Mouse (Mus musculus) lung, postnatal 0 days (tissue): ENCODE measurements around the gene Traf4. TPM values are rescaled to one million over a fixed set of nuclear protein-coding genes. Genes with fewer than 3 reads are reported as not detected.
A peak's percentile ranks its signal among the peaks of the same experiment; 100 is the strongest.

Source experiments
- ATAC-seq: fragments of 200-750 bp; cut with Nextera tagmentation; 2 replicates; pipeline ENCODE4 v1.8.0; 2017; ENCODE audit warnings: moderate library complexity
- DNase-seq: peaks from one replicate; pipeline ENCODE4 v3.0.0-alpha.2; 2016; ENCODE audit warnings: low spot score
- H3K27ac ChIP-seq: fragments of 300-500 bp; sonication (generic); 2 replicates; pipeline ENCODE4 v1.5.1; 2014; ENCODE audit warnings: antibody characterized with exemption, mild to moderate bottlenecking, low read length, mixed read lengths
- H3K27me3 ChIP-seq: fragments of 300-500 bp; sonication (generic); replicated peaks from 2 replicates; pipeline ENCODE4 v1.6.1; 2014; ENCODE audit warnings: low read length, mixed read lengths; ENCODE audit not compliant: insufficient read depth
- H3K36me3 ChIP-seq: fragments of 300-500 bp; sonication (generic); 2 replicates; pipeline ENCODE4 v1.6.1; 2014; ENCODE audit warnings: low read length, mixed read lengths; ENCODE audit not compliant: insufficient read depth
- H3K4me1 ChIP-seq: fragments of 300-500 bp; sonication (generic); 2 replicates; pipeline ENCODE4 v1.6.1; 2014; ENCODE audit warnings: antibody characterized with exemption, low read depth, low read length, mixed read lengths; ENCODE audit not compliant: insufficient read depth
- H3K4me2 ChIP-seq: fragments of 300-500 bp; sonication (generic); replicated peaks from 2 replicates; pipeline ENCODE4 v1.6.1; 2014; ENCODE audit warnings: low read depth, mild to moderate bottlenecking, low read length, moderate library complexity, mixed read lengths
- H3K4me3 ChIP-seq: fragments of 300-500 bp; sonication (generic); 2 replicates; pipeline ENCODE4 v1.5.1; 2014; ENCODE audit warnings: low read depth, low read length
- H3K9ac ChIP-seq: fragments of 300-500 bp; sonication (generic); replicated peaks from 2 replicates; pipeline ENCODE4 v1.6.1; 2014; ENCODE audit warnings: low read depth, mild to moderate bottlenecking
- H3K9me3 ChIP-seq: fragments of 300-500 bp; sonication (generic); 2 replicates; pipeline ENCODE4 v1.6.1; 2016; ENCODE audit warnings: low read length, mixed read lengths
- CTCF ChIP-seq: IDR thresholded peaks from 2 replicates; pipeline ENCODE4 v1.5.1; 2016; ENCODE audit warnings: antibody characterized with exemption, mild to moderate bottlenecking
- EP300 ChIP-seq: IDR thresholded peaks from 2 replicates; pipeline ENCODE4 v1.6.1; 2016; ENCODE audit warnings: antibody characterized with exemption, mild to moderate bottlenecking, control low read depth
- WGBS: fragments of 180-500 bp; shearing (Covaris S2); extraction: QIAGEN DNeasy Blood & Tissue Kit; methylation state at CpG from one replicate; pipeline ENCODE4 v1.1.7; 2014; 5-methylcytosine and 5-hydroxymethylcytosine counted together
- polyA plus RNA-seq: library from polyadenylated mRNA; unstranded; fragments of >200 nt; fragmentation: Nextera tagmentation; extraction: Ambion mirVana; gene quantifications from 2 replicates; pipeline ENCODE4 v1.2.1, GENCODE M21; 2015

Gene Traf4
- polyA plus RNA-seq, 1 experiment from 2014 or later, result 33.0 TPM

DNA sequence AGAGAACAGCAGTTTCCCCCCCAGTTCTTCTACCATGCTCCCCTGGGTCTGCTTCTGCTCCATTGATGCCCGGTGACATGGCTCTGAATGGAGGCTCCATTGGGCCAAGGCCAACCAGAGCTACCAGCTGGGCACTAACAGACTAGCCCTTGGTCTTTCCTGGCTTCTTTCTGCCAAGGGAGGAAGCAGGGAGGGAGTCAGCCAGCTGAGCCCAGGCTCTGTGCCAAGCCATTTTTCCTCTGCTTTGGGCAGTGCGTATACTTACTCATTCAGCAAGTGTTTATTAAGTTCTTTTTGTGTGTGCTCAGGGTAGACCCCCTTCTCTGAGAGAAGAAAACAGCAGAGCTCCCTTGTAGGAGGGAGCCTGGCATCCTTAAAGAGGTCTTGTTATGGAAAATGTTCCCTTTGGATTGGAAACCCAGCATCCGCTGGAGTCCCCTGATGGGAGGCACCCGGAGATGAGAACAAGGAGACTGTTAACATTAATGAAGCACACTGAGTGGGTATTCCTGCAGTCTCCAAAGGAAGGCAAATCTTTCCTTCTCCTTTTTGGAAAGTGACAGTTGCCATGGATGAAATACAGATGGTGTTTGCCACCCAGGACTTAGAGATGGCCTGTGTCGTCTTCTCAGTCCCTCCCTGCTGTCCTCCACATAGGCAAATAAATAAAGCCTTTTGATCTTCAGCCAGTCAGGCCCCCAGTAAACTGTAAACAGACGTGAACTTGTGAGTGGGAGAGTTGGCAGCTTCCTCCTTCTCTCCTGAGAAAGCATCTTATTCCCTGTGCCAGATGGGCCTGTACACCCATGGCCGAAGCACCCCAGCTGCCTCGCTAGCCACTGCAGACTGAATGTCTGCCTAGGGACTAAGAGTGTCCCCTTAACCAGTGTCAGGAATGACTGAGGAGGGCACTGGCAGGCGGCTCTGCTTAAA is 12.8 kb downstream of the Traf4 start:
- DNase-seq, result peak; percentile 67
- H3K4me3 ChIP-seq, result no peak overlapping the region
- ATAC-seq, result peak; percentile 77
- H3K4me1 ChIP-seq, result peaks cover 4% of the 10 kb centered on the region; the same call in 1 of the 2 replicates
- TF ChIP-seq EP300 (no peak), CTCF (no peak)
- H3K9ac ChIP-seq, result no peak overlapping the region
- no peaks in the 10 kb centered on the region for H3K27me3 ChIP-seq
- WGBS, result 26% methylated on average over 9 of the region's 9 CpGs
- H3K36me3 ChIP-seq, result 0 out of 2 replicates have a peak, but pooled peaks cover 9% of the 10 kb centered on the region
- H3K27ac ChIP-seq, result peak overlapping the region; percentile 74
- H3K9me3 ChIP-seq, result no peaks in the 10 kb centered on the region
- 0 out of 2 replicates have a peak overlapping the region, but pooled peaks have one; percentile 11 for H3K4me2 ChIP-seq

DNA sequence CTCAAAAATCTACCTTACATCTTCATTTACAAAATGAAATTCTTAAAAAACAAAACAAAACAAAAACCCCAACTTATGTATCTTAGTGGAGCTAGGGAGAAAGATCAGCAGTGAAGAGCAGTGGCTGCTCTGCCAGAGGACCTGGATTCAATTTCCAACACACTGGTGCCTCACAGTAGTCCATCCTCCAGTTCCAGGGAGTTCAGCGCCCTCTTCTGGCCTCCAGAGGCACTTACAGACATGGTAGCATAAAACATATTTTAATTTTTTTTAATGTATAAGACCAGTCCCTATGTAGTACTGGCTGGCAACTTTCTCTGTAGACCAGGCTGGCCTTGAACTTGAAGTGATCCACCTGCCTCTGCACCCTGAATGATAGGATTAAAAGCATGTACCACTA is 14.2 kb downstream of the Traf4 start:
- Histone ChIP-seq H3K4me2 (no peak overlapping the region), H3K27me3 (no peaks in the 10 kb centered on the region), H3K4me1 (peaks cover 4% of the 10 kb centered on the region; the same call in 1 of the 2 replicates), H3K4me3 (no peak overlapping the region), H3K9me3 (no peaks in the 10 kb centered on the region), H3K27ac (no peak overlapping the region), H3K36me3 (0 out of 2 replicates have a peak, but pooled peaks cover 9% of the 10 kb centered on the region), H3K9ac (no peak overlapping the region)
- 48% methylated on average over 1 of the region's 1 CpGs for WGBS
- DNase-seq (peak; percentile 64), ATAC-seq (no peak)
- TF ChIP-seq CTCF, result peak; percentile 66
- no peak for TF ChIP-seq EP300

DNA sequence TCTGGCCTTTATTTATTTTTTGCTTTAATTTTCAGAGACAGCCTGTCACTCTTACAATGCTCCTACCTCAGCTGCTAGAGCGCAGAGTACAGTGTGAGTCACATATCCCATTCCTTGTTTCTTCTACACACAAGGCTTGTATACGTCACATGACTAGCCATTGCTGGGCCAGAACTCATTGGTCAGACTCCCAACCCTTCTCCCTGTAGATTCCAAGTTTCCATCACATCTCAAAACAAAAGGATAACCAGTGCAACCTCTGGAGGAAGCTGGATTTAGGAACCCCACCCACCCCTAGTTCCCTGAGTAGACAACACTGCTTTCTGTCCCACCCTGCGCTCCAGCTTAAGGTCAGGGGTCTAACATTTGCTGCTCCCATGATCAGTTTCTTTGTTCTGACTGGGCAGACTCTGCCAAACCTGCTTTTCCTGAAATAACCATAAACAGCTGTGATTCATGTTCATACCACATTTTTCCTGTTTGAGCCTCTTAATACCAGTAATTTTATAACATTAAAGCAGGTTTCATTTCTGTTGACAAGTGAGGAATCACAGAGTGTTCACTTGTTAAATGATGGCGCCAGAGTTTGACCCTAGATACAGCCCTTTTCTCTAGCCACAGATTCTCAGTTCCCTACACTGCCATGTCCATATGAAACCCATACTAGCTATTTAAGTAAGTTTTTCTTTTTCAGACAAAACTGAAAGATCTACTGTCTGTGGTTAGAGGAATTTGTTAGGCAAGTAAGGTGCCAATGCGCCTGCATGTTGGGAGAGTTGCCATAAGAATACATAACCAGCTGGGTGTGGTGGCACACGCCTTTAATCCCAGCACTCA is 18.5 kb downstream of the Traf4 start:
- H3K9me3 ChIP-seq, result no peaks in the 10 kb centered on the region
- DNase-seq (no peak), ATAC-seq (no peak)
- peaks cover under 1% of the 10 kb centered on the region; the same call in 1 of the 2 replicates for H3K4me1 ChIP-seq
- WGBS, result 86% methylated on average over 6 of the region's 6 CpGs
- H3K4me3 ChIP-seq, result no peak overlapping the region
- no peaks in the 10 kb centered on the region for H3K27me3 ChIP-seq
- no peak for TF ChIP-seq EP300
- no peak for TF ChIP-seq CTCF
- 0 out of 2 replicates have a peak, but pooled peaks cover 5% of the 10 kb centered on the region for H3K36me3 ChIP-seq
- H3K27ac ChIP-seq, result no peak overlapping the region
- no peak overlapping the region for H3K4me2 ChIP-seq
- H3K9ac ChIP-seq, result no peak overlapping the region

DNA sequence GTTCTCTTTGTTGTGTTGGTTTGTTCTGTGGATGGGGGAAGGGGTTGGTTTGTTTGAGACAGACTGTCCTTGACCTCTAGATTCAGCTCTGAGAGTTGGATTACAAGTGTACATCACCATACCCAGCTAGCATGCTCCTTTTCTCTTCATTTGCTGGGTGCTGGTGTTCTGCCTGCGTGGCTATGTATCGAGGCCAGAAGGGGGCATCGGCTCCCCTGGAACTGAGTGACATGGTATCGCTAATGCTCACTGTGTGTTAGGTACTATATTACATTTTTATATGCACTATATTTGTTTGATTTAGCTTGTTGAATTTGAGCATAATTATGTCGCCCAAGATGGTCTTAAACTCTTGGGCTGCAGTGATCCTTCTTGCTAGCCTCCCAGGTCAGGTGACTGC is 19.2 kb downstream of the Traf4 start:
- Histone ChIP-seq H3K4me2 (no peak overlapping the region), H3K4me1 (no peaks in the 10 kb centered on the region), H3K9me3 (no peaks in the 10 kb centered on the region), H3K36me3 (0 out of 2 replicates have a peak, but pooled peaks cover 5% of the 10 kb centered on the region), H3K9ac (no peak overlapping the region), H3K27ac (no peak overlapping the region), H3K27me3 (no peaks in the 10 kb centered on the region), H3K4me3 (no peak overlapping the region)
- ATAC-seq (no peak), DNase-seq (no peak)
- TF ChIP-seq CTCF (peak; percentile 43), EP300 (no peak)
- 89% methylated on average over 5 of the region's 5 CpGs for WGBS

DNA sequence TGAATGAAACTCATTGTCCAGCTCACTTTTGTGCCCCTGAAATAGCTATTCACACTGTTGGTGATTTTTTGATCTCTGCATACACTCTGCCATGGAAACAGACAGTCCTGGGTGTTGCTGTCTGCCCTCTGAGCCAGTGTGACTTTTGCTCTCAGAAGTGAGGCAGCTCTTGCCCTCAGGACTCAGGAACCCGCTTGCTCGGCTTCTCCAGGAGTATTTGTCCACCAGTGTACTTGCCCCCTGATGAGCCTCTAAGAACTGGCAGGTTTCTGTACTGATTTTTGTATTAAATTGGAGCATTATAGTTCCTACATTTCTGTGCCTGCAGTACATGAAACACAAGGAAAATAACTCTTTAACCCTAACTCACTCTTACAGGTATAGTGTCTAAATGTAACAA is 21.9 kb downstream of the Traf4 start:
- H3K9me3 ChIP-seq, result no peaks in the 10 kb centered on the region
- ATAC-seq (no peak), DNase-seq (no peak)
- no peaks in the 10 kb centered on the region for H3K27me3 ChIP-seq
- 74% methylated on average over 2 of the region's 2 CpGs for WGBS
- TF ChIP-seq EP300, result no peak
- TF ChIP-seq CTCF, result no peak
- H3K4me1 ChIP-seq, result no peaks in the 10 kb centered on the region
- H3K27ac ChIP-seq, result no peak overlapping the region
- H3K4me3 ChIP-seq, result no peak overlapping the region
- no peaks in the 10 kb centered on the region for H3K36me3 ChIP-seq
- no peak overlapping the region for H3K9ac ChIP-seq
- H3K4me2 ChIP-seq, result no peak overlapping the region

DNA sequence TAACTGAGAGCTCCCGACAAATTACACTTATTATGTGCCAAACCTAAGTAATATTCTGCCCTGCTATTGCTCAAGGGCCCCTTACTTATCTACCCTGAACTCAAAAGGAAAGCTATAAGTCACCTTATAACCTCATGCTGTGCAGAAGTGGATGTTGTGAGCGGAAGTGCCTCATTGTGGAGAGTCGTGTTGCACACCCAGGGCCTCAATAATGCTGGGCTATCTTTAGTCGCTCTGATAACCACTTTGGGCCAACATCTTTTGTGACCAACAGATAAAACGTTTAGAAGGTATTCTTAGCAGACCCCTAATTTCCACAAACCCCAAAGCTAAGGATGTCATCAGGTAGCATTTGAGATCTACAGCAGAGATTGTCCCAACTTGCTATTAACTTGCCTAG is 24.7 kb downstream of the Traf4 start:
- H3K9me3 ChIP-seq, result no peaks in the 10 kb centered on the region
- no peaks in the 10 kb centered on the region for H3K4me1 ChIP-seq
- WGBS, result 71% methylated on average over 5 of the region's 5 CpGs
- H3K4me3 ChIP-seq, result no peak overlapping the region
- no peak overlapping the region for H3K4me2 ChIP-seq
- DNase-seq, result no peak
- H3K27me3 ChIP-seq, result no peaks in the 10 kb centered on the region
- no peaks in the 10 kb centered on the region for H3K36me3 ChIP-seq
- no peak overlapping the region for H3K27ac ChIP-seq
- ATAC-seq, result no peak
- no peak overlapping the region for H3K9ac ChIP-seq
- TF ChIP-seq EP300, result no peak
- TF ChIP-seq CTCF, result no peak
